Mouse (Mus musculus) erythroid progenitor cell, adult 5-6 weeks (primary cell): ENCODE data around the gene Nkapd1. TPM values are rescaled to one million over a fixed set of nuclear protein-coding genes. Genes with fewer than 3 reads are reported as not detected.
"Not testable (repeated sequence)": the region's sequence is repeated elsewhere in the genome, so short reads cannot be mapped to it uniquely, and the experiment has no call there.

Source experiments
- ATAC-seq: replicated peaks from 2 replicates; pipeline ENCODE4 v1.8.0; 2016; ENCODE audit warnings: moderate number of reproducible peaks, mild to moderate bottlenecking, moderate TSS enrichment, inconsistent platforms; ENCODE audit not compliant: poor library complexity, low FRiP score, severe bottlenecking
- total RNA-seq, 2 experiments: library from RNA; stranded (forward) in 1 of 2; stranded (reverse) in 1 of 2; fragments of 150-400 nt in 1 of 2; fragments of 186-747, 209-891 nt in 1 of 2; gene quantifications; 2 replicates each; pipeline versions ENCODE4 v1.2.3 to v1.2.4; 2015 to 2017; ENCODE audit warnings: low replicate concordance in 2 of 2

Gene Nkapd1
- total RNA-seq (2015; ENCODE audit: low replicate concordance) (11.3 and 16.9 TPM in 2 replicates), total RNA-seq (2017; ENCODE audit: low replicate concordance) (7.2 and 11.9 TPM in 2 replicates)

DNA sequence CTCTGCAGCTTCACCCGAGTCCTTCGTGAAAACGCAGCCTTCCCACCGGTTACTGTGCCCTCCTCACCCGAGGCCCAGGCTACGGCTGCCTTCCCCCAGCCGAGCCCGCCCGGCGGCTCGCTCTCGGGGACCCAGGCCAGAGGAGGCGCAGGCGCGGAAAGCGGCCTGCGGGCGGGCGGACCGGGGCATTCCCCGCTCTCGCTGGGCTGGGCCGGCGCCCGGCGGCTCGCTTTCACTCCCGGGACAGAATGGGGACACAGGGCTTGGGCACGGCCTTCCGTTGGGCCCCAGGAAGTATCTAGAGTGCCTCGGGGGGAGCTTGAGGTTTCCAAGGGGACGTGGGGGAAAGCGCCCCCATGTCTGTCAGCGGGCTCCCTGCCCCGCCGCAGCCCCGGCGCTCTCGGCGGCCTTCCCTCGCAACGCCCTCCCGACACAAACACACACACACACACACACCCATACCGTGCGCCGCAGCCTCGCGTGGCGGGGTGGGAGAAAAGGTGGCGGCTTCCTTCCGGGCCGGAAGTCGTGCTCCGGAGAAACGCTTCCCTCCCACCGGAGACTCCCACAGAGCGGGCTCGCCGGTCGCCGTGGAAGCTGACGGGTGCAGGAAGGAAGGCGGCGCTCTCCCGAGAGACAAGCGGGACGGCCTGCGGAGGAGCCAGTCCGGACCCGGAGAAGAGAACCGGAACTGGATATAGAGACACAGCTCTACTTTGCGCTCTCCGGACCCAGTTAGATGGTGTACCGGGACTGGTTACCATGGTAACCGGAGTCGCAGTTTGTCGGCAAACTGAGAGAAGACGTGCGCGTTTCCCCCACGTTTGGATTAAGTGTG lies at the start of gene Nkapd1, which contains the start of gene Pih1d2:
Gene Nkapd1 (minus strand): TSS at position 699 of the 838 bp plus-strand sequence.
Gene Pih1d2 (plus strand): TSS at position 556 of the 838 bp plus-strand sequence.
- ATAC-seq: peak; percentile 93

DNA sequence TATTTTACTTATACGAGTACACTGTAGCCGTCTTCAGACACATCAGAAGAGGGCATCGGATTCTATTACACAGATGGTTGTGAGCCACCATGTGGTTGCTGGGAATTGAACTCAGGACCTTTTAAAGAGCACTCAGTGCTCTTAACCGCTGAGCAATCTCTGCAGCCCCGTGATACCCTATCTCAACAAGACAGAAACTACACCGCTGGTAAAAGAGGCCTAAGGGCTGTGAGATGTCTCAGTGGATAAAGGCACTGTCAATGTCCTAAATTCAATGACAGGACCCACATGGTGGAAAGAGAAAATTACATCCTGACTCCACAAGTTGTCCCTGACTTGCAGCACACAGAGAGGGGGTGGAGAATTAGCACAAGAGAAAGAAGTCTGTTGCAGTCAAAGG lies 49.2 kb upstream of the Nkapd1 start:
- ATAC-seq: no peak

DNA sequence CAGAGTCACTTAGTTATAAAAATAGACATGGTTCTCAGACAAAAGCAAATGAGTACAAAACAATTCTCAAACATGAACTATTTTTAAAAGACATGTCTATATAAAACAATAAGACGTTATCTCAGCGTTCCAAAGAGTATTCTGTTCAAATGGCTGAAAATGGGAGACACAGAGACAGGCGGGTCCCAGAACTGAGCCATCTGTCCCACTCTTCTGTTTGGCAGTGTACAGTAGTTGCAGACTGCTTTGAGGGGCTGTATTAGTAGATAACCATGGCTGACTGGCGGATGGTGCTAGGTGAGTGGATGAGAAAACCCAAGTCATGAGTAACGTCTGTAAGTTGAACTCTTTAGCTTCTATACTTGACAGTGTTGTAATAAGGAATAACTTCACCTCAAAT lies 47.6 kb upstream of the Nkapd1 start:
- ATAC-seq: no peak

DNA sequence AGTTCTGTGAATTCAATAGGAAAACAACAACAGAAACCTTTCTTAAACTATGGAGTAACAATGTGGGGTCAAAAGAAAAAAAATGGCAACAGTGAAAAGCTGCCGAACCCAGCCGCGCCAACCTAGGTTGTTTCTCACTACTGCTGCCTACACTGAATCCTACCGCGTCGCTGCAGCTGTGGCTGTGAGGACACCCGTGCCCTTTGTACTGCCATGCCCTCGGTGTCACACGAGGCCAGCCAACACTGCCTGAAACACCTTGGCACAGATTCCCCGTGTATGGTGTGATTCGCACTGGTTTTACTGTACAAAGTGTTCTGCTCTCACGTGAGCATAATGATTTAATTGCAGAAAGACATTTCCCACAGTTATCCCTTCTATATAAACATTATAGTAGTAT lies 43.2 kb upstream of the Nkapd1 start:
- no peak for ATAC-seq

DNA sequence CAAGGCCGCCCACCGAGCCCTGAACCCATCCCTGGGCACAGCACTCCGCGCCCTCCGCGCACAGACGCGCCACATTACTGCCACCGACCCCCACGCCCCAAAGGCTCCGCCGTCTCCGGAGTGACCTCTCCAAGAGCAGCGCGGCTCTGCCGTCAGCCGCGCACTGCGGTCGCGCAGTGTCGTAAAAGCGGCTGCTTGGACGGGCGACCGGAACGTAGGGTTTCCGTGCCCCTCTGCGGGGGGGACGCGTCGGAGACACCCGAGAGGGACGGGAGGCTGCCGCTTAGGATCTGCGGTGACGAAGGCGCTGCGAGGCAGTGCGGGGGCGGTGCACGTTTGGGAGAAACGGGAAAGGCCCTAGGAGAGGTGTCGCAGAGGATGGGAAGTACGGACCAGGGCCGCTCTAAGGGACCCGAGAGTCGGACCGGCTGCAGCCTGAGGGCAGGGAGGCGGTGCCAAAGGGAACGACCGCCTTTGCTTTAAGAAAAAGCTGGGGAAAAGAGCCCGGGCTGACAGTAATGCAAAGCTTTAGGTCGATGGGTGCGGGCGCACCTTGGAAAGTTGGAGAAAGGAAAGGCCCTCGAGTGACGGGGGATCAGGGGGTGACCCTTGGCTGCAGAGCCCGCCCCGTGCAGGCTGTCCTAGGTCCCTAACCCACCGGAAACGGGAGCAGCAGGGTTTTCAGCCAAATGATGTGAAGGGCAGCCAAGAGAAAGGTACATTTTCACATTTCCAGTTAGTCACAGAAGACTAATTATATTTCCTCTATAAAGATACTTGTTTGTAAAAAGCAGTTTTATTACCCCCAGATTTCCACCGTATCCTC lies 42.3 kb upstream of the Nkapd1 start, which contains the start of gene Dlat:
Gene Dlat (minus strand): TSS at position 389 of the 826 bp plus-strand sequence.
- ATAC-seq: peak; percentile 88

DNA sequence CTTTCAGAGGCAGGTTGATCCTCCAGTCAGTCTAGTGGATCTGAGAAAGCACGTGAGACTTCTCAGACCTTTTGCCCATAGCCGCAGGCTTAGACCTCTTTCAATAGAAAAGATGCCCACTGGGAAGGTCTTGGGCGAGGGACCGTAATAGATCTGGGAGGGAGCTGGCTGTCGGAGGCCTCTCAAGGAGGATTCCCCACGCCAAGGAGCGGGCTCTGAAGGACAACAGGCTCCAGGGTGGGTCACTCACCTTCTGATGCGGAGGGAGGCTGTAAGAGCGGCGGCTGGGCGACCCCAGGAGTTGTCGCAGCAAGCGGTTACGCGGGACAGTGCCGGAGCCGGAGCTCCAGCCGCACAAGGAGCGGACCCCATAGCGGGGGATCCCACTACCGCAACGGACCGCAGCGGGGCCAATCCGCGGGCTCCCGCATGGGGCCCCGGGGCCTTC lies 41.7 kb upstream of the Nkapd1 start:
- peak; percentile 32 for ATAC-seq

DNA sequence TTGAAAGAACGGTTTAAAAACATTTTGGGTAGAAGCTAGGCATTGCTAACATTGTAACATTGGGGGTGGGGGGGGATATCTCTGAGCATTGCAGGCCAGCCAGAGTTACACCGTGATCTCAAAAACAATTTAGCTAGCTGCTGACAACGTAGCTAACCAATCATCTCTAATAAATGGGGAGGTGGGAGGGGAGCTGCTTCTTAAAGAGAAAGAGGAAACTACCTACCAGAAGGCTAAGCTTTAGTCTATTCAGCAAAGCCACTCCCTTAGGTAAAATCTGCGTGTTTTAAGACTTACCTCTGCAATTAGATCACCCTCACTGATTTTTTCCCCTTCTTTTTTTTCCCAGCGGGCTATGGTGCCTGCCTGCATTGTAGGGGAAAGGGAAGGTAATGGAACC lies 41.1 kb upstream of the Nkapd1 start:
- ATAC-seq: no peak

DNA sequence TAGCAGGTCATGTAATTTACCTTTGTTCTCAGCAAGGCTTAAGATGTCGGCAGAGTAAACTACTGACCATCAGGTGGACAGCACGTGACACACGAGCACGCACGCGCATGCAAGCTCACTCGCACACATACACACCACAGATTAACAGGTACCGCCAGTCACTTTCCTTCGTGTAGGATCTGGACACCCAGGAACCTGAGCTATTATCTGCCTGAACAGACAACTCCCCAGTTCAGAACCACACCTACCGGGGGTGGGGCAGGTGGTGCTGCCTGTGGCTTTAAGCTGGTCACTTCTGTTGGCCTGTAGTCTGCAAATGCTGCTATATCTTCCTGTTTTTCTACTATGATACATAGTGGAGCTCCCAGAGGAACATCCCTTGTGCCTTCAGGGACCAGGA lies 33.2 kb upstream of the Nkapd1 start:
- peak; percentile 91 for ATAC-seq

DNA sequence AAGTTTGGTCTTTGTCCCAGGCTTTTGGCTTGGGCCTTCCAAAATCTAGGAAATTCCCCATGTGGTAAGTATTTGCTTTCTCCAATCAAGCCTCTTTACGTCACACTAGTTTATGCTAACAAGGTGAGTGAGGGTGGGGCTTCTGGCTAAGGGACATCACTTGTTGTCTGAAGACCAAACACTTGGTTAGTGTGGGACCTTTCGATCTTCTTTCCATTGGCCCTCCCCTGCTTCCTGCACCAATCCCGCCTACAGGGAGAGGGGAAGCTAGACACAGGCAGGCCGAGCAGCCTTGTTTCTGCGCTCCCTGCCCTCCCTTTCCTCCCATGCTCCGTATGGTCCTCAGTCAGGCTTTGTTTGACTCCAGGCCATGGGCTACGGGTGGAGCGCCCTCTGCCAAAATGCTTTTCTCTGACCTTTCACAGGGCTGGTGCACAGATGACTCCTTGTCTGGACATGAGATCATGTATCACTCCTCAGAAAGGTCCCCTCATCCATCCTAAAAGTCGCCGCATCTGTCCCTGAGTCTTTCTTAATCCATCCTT lies 29.6 kb upstream of the Nkapd1 start:
- no peak for ATAC-seq

DNA sequence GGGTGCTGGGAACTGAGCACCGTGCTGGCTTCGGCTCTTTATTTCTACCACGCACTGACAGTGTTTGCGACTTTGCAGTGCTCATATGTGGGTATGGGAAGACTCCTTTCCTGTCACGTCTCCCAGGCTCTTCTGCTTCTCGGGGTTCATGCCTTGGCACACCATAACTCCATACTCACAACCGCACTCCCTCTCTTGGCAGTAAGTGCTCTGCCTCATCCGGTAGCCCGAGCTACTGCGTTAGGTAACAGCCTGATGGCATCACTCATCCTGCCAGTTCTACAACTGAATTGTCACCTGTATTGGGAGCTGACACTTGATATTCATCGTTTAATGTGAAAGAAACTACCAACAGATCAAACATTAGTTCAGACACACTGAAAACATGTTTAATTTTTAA lies 17.0 kb upstream of the Nkapd1 start:
- ATAC-seq: no peak

DNA sequence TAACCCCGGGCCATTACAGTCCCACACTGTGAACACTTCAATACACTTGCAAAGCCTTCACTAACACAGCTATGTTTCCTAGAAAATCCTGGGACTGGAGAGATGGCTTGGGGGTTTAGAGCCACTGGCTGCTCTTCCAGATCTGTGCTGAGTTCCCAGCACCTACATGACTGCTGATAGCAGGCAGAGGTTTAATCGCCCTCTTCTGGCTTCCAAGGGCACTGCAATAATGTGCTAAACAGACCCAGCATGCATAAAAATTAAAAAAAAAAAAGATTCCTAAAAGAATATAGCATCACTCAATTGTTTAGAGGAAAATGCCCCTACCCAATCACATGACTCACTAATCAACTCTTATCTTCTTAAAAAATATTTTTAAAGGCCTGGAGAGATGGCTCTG lies 15.8 kb upstream of the Nkapd1 start:
- peak; percentile 67; the same call in 1 of the 2 replicates for ATAC-seq

DNA sequence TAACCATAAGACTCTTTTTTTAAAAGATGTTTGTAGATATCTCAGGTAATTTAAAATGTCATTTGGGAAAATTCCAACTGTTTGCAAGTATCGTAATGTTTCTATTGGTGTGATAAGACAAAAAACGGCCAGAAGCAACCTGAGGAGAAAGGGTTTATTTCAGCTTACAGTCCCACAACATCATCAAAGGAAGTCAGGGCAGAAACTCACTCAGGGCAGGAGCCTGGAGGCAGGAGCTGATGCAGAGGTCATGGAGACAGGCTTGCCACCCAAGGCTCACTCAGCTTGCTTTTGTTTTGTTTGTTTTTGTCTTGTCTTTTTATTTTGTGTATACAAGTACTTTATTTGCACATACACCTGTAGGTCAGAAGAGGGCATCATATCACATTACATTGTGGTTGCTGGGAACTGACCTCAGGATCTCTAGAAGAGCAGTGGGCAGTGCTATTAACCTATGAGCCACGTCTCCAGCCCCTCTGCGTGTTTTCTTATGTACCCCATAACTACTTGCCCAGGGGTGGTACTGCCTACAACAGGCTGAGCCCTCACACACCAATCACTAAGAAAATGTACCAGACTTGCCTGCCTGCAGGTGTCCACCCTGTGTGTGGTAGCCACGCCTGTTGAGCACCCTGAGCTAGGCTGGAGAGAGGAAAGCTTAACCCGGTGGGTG lies 14.9 kb upstream of the Nkapd1 start:
- no peak for ATAC-seq

DNA sequence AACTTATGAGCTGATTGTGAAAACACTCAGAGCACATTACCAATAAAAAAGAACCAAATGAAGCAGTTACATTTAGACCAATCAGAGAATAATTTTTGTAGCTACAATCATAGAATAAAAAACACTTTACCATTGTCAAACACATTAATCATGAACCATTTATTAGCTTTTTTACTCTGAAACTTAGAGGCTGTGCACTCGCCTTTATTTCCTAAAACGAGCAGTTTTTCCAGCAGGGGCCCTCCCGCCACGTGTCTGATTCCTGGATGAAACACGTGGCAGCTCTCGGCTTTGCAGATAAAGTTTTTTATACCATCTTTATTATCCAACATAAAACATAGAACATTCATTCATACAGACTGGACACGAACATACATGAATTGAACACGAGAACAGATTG lies 13.6 kb upstream of the Nkapd1 start:
- not testable (repeated sequence) for ATAC-seq

DNA sequence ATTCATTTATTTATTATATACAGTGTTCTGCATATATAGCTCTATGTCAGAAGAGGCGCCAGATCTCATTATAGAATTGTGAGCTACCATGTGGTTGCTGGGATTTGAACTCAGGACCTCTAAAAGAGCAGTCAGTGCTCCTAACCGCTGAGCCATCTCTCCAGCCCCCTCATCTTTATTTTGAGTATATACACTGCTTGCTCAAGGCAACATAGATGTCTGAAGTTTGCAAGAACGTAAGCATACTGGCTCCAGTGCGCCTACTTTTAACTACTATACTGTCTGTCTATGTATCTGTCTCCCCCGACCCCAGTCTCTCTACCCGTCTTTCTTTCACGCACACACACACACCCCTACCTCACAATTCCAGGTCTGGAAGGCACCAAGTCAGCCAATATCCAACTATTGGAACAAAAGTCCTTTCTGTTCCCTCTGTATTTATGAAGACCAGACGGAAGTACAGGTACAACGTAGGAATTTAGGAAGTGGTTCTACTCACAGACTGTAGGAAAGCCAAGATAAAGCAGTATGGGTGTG lies 598 bp upstream of the Nkapd1 start:
- ATAC-seq: no peak

DNA sequence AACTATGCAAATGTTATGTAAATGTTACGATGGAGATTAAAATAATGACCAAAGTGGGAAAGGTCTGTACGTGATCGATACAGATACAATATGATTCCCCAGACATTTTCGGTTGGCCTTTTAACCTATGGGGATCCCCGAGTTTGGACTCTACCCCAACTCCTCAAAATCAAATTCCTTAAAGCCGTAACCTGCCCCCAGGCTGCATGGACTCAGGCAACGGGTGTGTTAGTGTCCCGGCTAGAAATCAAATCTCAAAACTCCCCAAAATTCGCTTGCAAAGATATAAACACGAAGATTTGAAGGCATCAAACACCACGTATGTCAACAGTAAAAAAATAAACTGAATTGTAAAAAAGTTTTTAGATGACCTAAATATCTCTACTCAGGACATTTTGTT lies 1.1 kb downstream of the Nkapd1 start:
- no peak for ATAC-seq

DNA sequence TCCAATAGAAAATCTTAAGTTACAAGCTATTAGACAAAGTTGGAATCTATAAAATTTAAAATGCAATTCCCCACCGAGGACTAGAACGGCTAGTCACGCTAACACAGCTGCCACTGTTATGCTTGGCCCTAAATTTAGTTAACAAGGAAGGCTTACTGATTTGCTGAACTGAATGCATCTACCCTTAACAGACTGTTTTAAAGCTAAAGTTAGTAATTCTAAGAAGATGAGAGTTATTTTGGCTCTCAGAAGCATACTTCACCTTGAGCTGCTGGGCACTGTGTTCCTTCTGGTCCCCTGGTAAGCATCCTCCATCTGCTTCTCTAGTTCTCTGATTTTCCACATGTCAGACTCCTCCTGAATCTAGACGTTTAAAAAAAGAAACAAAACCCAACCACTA lies 5.1 kb downstream of the Nkapd1 start:
- no peak for ATAC-seq

DNA sequence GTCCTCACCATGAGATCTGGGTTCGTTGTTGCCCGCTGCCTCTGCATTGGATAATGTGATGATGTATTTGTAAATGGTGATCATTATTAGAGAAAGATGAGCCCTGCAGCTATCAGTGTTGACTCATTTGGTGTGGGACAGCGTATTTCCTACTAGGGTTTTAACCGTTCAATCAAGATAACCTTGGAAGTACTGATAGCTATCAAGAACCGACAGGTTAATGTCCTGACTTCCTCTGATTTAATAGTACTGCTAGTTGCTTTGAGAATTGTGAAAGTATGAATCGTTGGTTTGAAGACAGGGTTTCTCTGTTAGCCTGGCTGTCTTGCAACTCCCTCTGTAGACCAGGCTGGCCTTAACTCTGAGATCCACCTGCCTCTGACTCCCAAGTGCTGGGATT lies 12.9 kb downstream of the Nkapd1 start:
- no peak for ATAC-seq

DNA sequence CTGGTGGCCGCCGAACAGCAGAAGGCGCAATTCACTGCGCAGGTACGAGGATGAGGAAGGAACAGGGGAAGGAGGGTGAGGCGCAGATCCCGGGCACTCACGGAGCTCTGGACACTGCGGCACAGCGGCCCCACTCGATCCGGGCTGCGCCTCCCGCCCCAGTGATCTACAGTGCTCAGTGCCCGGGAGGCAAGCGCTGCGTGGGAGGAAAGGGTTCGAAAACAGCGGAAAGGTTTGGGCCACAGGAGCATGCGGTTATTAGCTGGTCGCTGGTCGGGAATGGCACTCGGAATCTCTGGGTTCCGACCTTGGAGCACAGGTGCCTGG lies 13.3 kb downstream of the Nkapd1 start:
- ATAC-seq: no peak

DNA sequence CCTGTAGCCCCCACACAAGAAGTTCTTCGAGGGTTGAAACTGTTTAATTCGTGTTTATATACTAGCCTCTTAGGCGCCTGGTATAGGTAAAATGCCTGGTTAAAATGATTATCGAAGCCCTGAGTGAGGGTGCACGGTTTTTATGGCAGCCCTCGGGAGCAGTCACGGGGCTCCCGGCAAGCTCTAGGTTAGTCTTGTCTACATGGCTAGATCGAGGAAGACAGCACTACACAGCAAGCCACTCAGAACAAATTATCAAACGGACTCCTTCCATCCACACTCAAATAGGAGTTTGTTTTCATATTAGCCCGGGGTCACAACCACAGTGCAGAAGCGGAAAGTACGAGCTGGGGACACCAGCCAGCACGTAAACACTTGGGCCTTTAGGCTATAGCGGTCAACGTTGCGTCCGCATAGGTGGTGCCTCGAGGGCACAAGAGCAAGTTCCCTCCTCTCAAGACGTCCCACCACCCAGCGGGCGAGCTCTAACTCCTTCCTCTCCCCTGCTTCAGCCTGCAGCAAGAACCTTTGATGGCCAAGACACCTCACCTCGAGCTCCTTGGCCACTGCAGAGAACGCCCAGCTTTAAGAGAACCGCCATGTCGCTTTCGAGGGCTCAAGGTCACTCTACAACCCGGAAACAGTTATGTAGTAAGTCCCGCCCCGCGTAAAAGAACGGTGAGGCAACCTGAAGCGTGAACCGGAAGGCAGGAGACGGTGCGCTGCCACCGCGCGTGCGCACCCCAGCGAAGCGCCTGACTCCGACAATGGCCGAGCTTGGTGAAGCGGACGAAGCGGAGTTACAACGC lies 13.9 kb downstream of the Nkapd1 start, which contains the start of the genes Sdhd and Timm8b:
Gene Sdhd (minus strand): TSS at position 624 of the 809 bp plus-strand sequence.
Gene Timm8b (plus strand): TSS at position 722 of the 809 bp plus-strand sequence.
- ATAC-seq: peak; percentile 96
